Mouse (Mus musculus) heart, postnatal 4 days (tissue): ENCODE data around the gene Rdh19. TPM values are rescaled to one million over a fixed set of nuclear protein-coding genes. Genes with fewer than 3 reads are reported as not detected.
A peak's percentile ranks its signal among the peaks of the same experiment; 100 is the strongest.
"Not testable (repeated sequence)": the region's sequence is repeated elsewhere in the genome, so short reads cannot be mapped to it uniquely, and the experiment has no call there.

Experiments used
- DNase-seq: peaks from one replicate; pipeline ENCODE4 v3.0.0; 2021
- total RNA-seq, 2 experiments: library from RNA; stranded (reverse); gene quantifications; 2 replicates each; pipeline ENCODE4 v1.2.3; 2021

Rdh19 gene
- total RNA-seq: not detected

- no peak for DNase-seq
Measured at GRCm38 (mm10) chr10:127849628-127850027, at the start of gene Rdh19. Gene Rdh19, plus strand, starts transcription at chr10:127849928.

DNA sequence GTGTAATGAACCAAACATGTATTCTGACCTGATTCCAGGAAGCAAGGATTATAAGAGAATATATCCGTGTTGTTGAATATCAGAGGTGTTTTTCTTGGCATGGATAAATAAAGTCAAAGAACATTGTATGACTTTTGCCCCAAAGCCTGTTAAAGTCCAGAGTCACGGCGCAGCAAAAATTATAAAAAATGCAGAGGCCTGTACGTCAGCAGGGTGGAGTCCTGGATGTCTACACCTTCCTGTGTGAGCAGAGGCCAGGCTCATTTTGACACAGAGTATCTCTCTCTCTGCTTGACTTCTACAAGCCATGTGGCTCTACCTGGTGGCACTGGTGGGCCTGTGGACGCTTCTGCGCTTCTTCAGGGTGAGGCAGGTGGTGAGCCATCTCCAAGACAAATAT, 48.8 kb upstream of the Rdh19 start, which contains the start of gene Rdh16:
Gene Rdh16, plus strand, starts transcription at position 262 of the 400 bp plus-strand sequence.
- DNase-seq: no peak

DNA sequence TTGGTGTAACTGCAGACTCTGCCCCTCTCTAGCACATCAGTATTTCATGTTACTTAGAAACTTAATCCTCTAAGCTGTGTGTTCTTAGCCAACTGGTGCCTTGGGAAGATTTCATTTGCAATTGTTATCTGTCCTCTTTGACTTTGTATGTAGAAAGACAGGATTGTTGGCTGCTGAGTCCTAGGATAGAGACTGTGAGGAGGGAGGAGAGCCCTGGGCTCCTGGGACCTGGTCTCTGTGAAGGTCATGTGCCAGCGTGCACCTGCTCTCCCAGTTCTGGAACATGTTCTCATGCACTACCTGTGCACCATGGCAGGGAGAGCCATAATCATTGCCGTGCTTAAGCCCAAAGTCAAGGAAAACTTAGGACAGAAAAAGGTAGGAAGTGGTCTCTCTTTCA, 48.1 kb upstream of the Rdh19 start:
- no peak for DNase-seq

GRCm38 (mm10) chr10:127802236-127802635, 47.5 kb upstream of the Rdh19 start:
- DNase-seq: no peak

DNA sequence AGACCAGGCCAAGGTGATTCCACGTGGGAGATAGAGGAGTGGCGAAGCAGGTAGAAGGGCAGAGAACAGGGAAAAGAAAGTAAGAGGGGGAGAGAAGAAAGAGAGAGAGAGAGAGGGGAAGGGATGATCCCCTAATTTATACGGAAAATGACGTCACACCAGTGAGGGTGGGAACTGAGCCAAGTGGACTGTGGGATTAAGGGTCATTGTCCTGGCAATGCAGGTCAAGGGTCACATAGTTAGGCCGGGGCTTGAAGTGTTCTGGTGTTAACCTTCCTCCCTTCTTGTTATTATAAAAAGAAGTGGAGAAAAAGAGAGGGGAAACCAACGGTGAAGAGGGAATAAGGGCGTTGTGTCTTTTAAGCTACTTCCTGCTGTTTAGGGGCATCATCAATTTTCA, 45.3 kb upstream of the Rdh19 start:
- DNase-seq: no peak

DNA sequence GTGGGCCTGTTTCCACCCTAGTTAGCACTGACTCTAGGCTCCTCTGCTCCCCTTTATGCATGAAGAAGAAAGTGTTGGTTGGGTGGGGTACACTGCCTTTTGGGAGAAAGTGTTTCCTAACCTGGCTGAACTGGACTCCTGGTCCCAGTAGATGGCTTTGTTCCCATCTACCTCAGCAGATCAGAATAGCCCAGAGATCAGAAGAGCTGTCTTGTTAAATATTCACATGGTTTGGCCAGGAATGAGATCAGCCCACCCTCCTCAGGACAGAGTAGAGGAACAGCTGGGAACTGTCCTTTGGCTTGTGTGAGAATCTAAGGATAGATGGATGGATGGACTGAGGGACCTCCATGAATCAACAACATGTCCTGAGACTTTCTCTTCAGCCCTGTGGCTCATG, 33.8 kb upstream of the Rdh19 start:
- no peak for DNase-seq

DNA sequence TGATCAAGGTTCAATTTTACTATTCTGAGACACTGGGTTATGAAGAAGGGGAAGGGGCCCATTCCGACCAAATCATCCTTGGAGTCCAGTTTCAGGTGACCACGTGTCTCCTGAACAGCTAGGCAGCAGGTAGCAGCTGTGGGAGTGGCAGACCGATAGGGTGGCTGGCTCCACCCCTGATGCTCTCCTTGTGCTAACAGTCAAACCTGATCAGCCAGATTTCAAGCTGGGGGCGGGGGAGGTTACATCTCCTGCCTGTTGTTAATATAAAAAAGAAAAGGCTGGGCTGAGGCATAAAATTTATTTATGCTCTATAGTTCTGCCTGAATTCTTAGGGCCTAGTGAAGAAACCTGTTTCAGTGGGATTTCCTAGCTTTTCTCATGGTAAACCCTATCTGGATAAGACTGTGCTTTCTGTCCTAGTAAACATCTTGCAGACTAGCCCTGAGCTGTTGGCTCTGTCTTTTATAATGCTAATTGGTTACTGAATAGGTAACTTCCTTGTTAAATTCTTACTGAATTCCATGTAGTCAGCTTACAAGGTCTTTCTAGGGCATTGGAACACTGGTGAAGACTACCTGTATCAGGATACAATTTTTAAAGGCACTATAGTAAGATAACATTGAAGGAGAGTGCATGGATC, 32.3 kb upstream of the Rdh19 start:
- not testable (repeated sequence) for DNase-seq

DNA sequence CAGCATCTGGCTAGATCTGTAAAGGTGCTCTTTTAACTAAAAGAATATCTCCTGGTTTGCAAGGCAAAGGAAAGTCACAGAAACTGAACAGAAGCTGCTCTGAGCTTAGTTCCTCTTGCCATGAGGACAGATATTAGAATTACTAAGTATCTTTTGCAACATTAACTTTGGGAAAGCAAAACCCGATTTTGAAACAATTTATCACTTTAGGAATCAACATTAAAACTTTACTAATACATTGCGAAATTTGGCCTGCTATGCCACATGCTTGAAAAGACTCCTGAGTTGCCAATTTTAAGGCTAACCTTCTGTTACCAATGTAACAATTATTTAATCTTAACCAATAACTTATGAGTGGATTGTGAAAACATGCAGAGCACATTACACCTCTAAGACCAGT, 27.9 kb upstream of the Rdh19 start:
- not testable (repeated sequence) for DNase-seq

GRCm38 (mm10) chr10:127825386-127825785, 24.3 kb upstream of the Rdh19 start:
- DNase-seq: peak; percentile 5

DNA sequence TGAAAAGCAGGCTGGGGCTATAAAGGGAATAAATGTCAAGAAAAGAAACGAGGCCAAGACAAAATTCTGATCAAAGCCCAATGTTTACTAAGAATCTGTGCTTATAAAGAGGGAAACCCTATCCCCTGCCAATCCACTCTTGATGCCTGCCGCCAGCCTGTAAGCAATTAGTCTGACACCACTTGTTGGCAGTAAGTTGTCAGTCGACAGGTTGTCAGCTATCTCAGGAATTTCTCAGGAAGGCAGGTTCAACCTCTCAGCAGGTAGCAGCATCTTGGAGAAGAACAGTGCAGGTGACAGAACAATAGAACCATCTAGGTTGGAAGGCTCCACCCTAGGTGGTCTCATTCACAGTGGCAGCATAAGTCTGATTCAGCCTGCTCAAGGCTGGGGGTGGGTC, 20.6 kb upstream of the Rdh19 start:
- DNase-seq: no peak

- DNase-seq: not testable (repeated sequence)
Measured at GRCm38 (mm10) chr10:127834186-127834585, 15.5 kb upstream of the Rdh19 start.

DNA sequence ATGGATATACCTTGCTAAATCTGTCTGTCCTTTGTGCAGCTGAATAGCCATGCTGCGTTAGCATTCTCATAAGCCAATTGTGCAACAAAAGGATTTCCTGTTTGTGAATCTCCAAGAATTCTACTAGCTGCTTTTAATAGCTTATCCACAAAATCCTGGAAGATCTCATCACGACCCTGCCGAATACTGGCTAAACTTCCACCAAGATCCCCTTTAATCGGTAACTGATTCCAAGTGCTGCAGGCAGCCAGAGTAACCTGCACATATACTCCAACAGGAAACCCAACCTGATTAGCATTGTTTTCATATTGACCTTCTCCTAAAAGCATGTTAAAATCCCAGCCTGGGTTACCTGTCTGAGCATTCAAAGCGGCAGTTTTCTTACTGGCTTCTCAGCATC, 14.4 kb upstream of the Rdh19 start:
- no peak for DNase-seq

DNA sequence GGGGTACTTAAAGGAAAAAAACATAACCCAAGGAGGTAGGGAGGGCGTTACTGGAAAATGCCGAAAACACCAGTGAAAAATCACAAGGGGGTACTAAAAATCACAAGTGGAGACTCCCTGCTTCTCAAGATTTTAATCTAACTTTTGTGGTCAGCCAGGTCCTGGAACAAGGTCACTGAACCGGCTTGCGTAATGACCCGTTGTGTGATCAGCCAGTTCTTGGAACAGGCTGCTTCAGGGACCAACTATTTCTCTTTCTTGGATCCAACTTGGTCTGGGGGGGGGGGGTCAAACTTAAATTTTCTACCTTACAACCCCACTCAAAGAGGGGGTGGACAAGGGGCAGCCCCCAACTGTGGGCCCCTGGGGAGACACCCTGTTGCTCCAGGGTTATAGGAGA, 11.9 kb upstream of the Rdh19 start:
- DNase-seq: not testable (repeated sequence)

DNA sequence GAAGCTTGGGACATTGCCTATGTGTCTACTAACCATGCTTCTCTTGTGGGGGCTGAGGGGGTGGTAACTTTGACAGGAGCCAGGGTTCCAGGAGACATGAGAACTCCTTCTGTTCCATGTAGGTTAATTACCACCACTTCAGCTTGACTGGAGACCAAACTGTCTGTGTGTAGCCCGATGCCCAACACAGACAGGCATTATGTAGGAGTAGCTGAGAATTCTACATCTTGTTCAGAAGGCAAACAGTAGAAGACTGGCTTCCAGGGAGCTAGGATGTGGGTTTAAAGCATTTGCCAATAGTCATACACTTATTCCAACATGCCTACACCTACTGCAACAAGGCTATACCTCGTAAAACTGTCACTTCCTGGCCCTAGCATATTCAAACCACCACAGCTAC, 11.2 kb upstream of the Rdh19 start:
- no peak for DNase-seq

DNA sequence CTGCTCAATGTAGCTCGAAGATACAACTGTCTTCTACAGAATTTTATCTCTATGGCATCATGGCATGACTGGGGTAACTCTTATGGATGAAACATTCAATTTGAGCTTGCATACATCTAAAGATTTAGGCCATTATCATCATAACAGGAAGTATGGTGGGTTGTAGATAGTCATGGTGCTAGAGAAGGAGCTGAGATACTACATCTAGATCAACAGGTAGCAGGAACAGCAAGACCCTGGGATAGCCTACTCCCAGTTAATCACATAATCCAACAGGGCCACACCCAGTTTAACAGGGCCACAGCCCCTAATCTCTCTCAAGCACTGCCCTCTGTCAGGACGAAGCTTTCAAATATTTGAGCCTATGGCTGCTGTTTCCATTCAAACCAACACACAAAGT, 9.0 kb upstream of the Rdh19 start:
- DNase-seq: no peak

DNA sequence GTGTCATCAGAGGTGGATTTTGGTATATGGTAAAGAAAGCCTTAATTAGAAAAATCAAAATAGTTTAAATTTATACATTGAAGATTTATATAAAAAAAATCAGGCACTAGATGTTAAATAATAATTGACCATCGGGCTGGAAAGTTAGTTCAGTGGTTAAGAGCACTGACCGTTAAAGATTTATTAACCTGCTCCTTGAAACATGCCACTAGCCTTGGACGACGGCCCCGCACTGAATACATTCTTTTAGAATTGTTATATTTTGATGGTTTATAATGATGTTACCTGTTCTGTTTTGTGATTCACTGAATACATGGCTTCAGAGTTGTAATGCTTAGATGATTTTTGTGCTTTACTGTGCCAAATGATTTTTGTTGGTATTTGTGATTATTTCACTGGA, 3.8 kb upstream of the Rdh19 start:
- DNase-seq: not testable (repeated sequence)

DNA sequence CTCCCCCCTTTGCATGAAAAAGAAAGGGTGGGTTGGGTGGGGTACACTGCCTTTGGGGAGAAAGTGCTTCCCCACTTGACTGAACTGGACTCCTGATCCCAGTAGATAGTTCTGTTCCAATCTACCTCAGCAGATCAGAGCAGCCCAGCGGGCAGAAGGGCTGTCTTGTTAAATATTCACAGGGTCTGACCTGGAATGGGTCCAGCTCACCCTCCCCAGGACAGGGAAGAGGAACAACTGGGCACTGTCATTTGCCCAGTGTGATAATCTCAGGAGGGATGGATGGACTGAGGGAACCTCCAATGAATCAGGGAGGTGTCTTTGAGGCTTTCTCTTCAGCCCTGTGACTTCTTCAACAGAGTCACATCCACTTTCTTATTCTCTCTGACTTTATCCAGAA, 1.6 kb upstream of the Rdh19 start:
- no peak for DNase-seq

GRCm38 (mm10) chr10:127856376-127856775, 6.6 kb downstream of the Rdh19 start:
- DNase-seq: no peak

DNA sequence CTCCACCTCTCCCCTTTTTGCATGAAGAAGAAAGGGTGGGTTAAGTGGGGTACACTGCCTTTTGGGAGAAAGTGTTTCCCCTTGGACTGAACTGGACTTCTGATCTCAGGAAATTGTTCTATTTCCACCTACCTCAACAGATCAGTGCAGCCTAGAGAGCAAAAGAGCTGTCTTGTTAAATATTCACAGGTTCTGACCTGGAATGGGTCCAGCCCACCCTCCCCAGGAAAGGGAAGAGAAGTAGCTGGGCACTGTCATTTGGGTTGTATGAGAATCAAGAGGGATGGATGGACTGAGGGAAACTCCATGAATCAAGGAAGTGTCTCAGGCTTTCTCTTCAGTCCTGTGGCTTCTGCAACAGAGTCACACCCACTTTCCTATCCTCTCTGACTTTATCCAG, 15.2 kb downstream of the Rdh19 start:
- DNase-seq: no peak

GRCm38 (mm10) chr10:127866232-127866631, 16.5 kb downstream of the Rdh19 start, which contains the start of gene Rdh16f2:
Gene Rdh16f2, plus strand, starts transcription at chr10:127866474.
- DNase-seq: no peak

GRCm38 (mm10) chr10:127872484-127872883, 22.8 kb downstream of the Rdh19 start:
- no peak for DNase-seq

DNA sequence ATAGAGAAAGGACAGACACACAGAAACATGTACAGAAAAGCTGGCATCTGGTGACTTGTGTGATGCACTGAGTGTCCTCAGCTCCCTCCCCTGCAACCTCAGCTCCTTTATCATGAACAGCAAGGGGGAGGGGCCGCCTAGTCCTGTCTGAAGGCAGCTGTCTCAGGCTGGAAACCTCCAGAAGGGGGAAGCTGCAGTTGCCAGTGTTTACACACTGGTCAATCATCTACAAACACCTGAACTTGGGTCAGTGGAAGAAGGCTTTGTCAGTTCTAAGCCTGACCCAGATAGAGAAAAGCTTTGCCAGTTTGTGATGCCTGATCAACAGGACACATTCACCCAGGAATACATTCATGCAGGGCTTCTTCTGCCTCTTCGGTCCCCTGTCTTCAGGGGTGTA, 28.0 kb downstream of the Rdh19 start:
- no peak for DNase-seq

- no peak for DNase-seq
Measured at GRCm38 (mm10) chr10:127878262-127879057, 28.7 kb downstream of the Rdh19 start.

DNA sequence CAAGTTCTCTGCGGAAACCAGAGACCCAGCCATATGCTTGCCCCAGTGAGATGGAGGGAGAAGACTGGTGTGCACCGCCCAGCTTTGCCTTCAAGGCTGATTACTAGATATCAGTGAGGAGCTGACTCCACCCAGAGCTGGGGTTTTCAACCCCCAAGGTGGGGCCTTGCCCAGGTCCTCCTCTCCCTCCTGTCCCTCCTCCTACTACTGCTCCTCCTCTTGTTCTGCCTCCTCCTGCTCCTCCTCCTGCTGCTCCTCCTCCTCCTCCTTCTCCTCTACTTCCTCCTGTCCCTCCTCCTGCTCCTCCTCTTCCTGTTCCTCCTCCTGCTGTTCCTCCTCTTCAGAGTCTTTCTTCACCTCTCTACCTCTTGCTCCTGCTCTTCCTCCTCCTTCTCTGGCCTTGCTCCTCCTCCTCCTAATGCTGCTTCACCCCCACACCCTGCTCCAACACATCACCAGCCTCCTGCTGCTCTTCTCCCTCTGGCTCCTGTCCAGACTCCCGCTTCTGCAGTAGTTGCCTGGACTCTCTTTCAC, 29.5 kb downstream of the Rdh19 start:
- DNase-seq: no peak
